Mouse (Mus musculus): ENCODE data around the gene H2al1b.
A peak's percentile ranks its signal among the peaks of the same experiment; 100 is the strongest.
"Not testable (repeated sequence)": the region's sequence is repeated elsewhere in the genome, so short reads cannot be mapped to it uniquely, and the experiment has no call there.

The H2al1b gene

DNA sequence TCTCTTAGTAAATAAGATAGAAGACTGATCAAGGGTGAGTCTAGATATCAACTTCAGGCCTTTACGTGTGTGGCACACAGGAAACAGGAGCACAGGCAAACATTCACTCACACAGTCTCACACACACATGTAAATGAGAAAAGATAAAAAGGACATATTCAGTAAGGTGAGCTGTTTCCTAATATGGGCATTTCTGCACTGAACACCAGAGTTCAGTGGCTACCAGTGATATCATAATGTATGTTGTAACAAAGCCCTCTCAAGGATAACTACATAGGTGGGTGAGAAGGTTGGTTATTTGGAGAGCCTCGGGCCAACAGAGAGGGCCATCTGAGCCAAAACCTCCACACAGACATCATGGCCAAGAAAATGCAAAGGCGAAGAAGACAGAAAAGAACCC lies at the start of gene H2al1b:
Gene H2al1b (plus strand): TSS at position 301 of the 400 bp plus-strand sequence.
- not testable (repeated sequence) for DNase-seq (ENCODE audit: low spot score in 2 of 2)

DNA sequence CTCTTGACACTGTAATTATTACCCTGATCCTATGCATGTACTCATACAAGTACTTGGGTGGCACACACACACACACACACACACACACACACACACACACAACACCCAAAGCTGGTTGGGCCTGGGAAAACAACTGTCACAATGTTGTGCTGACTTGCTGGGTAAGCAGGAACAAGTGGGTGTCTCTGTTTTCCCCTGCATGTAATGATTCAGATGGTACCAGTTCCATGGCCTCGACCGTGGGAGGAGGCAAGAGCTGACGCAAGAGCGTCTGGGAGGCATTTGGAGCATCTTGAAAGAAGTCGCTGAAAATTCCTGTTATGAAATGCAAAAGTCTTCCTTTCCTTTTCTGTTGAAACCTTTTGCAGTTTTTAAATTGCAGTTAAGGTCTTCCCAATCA lies 48.2 kb upstream of the H2al1b start:
- no peak for DNase-seq (ENCODE audit: low spot score in 2 of 2)

DNA sequence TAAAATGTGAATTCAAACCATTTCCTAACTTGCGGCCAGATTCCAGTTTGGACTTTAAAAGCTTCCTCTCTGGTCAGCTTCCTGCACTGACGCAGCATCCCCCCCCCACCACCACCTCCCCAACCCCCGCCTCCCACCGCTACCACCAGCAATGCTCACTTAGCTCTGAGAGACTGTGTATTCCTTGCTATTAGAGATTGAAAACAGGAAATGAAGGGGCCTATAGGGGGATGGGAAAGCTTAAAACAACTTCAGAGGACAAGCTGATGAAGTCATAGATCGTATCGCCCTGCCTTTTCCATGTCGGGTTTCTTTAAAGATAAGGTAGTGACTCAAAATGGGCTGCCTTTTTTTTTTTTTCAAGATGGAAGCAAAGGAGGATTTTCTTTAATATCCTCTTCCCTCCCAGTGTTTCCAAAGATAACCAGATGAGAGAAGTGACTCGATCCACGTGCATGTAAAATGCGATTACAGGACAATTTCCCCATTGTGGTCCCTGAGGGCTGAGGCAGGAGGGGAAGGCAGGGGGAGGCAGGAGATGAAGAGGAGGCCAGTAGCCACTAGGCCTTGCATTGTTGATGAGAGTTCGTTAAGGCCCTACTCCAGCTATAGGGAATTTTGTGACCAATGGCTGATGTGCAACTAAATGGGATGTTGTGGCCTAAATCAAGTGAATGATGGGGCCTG lies 47.6 kb upstream of the H2al1b start:
- no peak for DNase-seq (ENCODE audit: low spot score in 2 of 2)

DNA sequence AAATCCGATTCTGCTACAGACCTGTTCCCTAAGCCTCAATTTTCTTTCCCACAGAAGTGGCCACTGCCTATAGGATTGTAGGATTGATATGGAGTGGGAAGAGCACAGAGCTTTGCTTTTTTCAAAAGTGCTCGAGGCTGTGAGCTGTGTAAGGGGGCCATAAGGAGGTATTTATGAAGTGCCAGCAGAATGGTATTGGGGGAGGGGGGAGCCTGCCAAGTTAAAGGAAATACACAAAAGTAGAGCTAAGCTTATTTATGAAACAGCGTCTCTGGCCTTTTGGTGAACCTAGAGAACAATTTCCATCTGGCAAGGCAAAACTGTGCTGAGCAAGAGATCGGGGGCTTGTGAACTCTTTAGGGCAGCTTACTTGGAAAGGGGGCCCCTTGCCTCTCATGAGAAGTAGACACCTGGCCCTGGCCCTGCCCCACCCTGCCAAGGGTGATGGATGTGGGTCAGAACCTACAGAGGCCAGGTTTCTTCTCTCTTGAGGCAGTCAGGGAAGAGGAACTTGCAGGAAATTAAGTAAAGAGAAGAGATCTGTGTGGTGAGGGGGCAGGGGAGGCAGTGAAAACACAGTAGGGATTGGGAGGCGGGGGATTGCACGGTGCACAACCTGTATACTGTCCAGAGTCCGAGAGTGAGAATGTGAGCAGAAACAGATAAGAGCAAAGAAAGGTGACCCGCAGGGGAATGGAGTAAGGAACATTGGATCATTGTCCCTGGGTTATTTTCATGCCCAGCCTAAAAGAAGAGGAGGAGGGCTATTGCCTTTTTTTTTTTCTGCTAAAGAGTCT lies 46.5 kb upstream of the H2al1b start:
- DNase-seq (ENCODE audit: low spot score in 2 of 2) = no peak

DNA sequence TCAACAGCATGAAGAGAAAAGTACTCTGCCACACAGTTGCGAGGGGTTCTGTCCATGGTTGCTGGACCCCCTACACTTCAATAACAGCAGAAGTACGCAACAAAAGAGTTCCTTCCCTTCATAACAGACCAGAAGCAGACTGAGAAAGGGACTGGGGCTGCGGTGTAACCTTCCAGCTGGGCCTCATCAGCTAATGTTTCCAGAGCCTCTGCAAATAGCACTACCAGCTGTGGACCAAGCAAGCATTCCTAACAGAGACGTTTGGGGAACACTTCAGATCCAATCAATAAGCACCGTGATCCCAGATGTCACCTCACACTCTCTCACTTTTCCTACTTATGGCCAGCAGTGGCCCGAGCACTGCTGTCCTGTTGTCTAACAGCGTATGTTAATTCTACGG lies 37.3 kb upstream of the H2al1b start:
- no peak for DNase-seq (ENCODE audit: low spot score in 2 of 2)

DNA sequence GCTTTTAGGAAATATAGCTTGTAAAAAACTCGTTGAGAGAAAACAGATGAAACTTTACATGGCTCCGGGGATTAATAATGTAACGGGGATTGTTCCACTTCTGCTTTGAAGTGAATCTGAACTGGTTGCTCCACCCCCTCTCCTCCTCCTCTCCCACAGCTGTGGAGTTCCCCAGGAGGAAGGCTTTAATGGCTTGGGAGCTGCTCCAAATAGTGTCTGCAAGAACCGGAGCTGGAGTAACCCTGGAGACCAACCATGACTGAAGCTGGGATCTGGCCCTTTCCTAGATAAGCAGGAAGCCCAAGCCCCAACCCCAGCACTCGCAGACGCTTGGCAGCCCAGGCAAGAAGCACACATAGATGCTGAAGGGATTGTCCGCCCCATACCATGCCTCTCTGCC lies 34.4 kb upstream of the H2al1b start:
- DNase-seq (ENCODE audit: low spot score in 2 of 2) = peak in 1 of 2 experiments; percentile 1

DNA sequence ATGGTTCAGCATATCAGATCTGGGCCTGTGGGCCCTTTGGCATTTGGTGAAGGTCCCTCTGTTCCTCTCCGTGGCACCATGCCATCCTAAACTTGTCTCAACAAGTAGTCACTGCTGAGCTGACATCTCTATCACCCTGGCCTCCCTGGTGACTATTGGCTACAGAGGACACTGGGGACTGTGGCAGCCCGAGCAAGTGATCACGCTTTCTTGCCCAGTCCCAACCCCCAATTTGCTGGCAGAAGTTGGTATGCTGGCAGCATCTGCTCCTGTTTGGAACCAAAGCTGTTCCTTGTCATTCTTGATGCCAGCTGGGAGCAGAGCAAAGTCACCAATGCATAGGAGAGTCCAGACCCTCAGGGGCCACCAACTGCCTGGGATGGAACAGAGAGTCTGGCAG lies 33.2 kb upstream of the H2al1b start:
- no peak for DNase-seq (ENCODE audit: low spot score in 2 of 2)

DNA sequence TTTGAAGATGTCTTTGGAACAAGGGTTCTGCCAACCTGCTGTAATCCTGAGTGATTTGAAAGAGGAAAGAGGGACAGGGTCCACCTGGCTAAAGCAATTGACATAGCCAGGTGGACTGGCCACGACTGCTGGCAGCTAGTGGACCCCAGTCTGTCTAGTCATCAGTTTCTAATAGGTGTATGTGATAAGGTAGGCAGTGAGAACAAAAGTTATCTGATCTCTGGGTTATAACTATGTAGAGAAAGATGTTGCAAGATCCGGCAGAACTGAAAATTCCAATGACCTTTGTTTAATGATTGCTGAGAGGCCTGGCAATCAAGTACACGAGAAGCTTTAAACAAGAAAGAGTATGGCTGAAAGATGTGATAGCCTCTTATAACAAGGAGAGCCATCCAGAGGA lies 29.0 kb upstream of the H2al1b start:
- DNase-seq (ENCODE audit: low spot score in 2 of 2) = no peak

DNA sequence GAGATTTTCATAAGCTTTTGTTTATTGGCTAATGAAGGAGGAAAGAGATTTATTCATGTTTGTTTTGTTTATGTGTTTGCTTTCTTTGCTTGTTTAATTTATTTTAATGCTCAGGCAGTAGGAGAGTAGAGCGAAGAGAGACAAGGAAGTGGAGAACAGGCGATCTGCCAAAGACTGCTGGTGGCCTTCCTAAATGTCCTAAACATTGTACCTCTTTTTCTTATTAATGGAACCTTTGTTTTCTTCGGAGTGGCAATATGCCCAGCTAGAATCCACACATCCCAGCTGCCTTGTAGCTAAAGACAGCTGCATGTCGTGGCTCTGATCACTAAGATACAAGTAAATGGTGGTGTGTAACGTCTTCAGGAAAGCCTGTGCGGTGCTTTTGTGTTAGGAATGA lies 25.1 kb upstream of the H2al1b start:
- DNase-seq (ENCODE audit: low spot score in 2 of 2) = no peak

DNA sequence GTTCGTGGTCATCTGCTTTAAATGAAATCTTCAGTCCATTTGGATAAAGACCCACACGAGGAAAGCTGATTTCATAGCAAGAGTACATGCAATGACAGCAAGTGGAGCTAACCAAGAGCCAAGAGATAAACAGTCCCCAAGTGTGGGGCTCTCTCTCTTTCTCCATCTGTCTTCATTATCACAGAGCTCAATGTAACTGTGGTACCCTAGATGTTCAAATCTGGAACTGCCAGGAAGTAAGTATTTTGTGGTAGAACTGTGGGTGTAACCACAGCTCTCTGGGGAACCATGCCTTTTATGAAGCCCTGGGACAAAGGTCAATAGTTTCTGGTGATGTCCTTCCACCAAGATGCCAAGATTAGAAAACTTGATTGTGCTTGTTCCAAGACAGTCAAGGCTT lies 21.5 kb upstream of the H2al1b start:
- no peak for DNase-seq (ENCODE audit: low spot score in 2 of 2)

DNA sequence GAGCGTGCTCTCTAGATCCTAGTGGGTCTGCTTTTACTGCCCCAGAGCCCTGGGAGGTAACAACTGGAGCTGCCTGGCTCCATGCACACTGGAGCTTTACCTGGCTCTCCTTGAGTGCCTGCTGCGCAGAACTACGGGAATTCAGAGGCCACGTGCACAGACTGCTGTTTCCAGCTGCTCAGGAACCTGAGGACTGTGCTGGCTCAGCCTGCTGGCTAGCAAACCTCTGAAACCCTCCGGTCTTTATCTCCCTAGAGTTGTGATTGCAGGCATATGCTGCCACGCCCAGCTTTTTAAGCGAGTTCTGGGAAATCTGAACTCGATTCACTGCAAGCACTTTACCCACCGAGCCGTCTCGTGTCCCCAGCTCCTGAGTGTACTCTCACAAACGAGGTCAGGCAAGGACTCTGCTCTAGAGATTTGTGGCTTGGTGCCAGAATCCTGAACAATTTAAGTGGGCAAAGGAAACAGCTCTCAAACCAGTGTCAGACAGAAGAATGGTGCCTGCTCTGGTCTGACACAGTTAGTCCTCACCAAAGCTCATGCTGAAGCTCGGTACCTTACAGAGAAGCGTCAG lies 13.8 kb upstream of the H2al1b start:
- no peak for DNase-seq (ENCODE audit: low spot score in 2 of 2)

DNA sequence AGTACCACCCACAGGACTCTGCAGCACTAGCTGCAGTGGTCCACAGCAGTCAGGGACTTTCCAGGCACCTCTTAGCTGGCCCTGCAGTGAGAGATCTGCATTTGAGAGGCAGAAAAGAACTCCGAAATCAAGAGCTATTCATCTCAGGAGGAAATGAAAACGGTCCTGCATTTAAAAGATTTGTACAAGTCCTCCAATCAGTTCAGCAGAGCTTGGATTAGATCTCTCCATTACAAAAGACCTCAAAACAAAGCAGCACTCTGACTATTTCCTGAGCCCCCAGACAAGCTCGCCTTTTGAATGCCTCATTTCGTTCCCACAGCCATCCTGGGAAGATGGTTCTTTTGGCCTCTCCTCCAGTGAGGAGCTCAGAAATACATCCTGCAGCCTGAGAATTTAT lies 13.0 kb upstream of the H2al1b start:
- no peak for DNase-seq (ENCODE audit: low spot score in 2 of 2)

DNA sequence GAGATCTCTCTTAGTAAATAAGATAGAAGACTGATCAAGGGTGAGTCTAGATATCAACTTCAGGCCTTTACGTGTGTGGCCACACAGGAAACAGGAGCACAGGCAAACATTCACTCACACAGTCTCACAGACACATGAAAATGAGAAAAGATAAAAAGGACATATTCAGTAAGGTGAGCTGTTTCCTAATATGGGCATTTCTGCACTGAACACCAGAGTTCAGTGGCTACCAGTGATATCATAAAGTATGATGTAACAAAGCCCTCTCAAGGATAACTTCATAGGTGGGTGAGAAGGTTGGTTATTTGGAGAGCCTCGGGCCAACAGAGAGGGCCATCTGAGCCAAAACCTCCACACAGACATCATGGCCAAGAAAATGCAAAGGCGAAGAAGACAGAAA lies 3.3 kb upstream of the H2al1b start, which contains the start of gene H2al1a:
Gene H2al1a (plus strand): TSS at position 301 of the 400 bp plus-strand sequence.
- not testable (repeated sequence) for DNase-seq (ENCODE audit: low spot score in 2 of 2)

DNA sequence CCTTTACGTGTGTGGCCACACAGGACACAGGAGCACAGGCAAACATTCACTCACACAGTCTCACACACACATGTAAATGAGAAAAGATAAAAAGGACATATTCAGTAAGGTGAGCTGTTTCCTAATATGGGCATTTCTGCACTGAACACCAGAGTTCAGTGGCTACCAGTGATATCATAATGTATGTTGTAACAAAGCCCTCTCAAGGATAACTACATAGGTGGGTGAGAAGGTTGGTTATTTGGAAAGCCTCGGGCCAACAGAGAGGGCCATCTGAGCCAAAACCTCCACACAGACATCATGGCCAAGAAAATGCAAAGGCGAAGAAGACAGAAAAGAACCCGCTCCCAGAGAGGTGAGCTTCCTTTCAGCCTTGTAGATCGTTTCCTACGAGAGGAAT lies 3.1 kb downstream of the H2al1b start, which contains the start of gene H2al1c:
Gene H2al1c (plus strand): TSS at position 301 of the 400 bp plus-strand sequence.
- DNase-seq (ENCODE audit: low spot score in 2 of 2) = not testable (repeated sequence)

DNA sequence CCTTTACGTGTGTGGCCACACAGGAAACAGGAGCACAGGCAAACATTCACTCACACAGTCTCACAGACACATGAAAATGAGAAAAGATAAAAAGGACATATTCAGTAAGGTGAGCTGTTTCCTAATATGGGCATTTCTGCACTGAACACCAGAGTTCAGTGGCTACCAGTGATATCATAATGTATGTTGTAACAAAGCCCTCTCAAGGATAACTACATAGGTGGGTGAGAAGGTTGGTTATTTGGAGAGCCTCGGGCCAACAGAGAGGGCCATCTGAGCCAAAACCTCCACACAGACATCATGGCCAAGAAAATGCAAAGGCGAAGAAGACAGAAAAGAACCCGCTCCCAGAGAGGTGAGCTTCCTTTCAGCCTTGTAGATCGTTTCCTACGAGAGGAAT lies 6.3 kb downstream of the H2al1b start, which contains the start of gene H2al1d:
Gene H2al1d (plus strand): TSS at position 301 of the 400 bp plus-strand sequence.
- DNase-seq (ENCODE audit: low spot score in 2 of 2) = not testable (repeated sequence)

DNA sequence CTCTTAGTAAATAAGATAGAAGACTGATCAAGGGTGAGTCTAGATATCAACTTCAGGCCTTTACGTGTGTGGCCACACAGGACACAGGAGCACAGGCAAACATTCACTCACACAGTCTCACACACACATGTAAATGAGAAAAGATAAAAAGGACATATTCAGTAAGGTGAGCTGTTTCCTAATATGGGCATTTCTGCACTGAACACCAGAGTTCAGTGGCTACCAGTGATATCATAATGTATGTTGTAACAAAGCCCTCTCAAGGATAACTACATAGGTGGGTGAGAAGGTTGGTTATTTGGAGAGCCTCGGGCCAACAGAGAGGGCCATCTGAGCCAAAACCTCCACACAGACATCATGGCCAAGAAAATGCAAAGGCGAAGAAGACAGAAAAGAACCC lies 9.4 kb downstream of the H2al1b start, which contains the start of gene H2al1e:
Gene H2al1e (plus strand): TSS at position 301 of the 400 bp plus-strand sequence.
- DNase-seq (ENCODE audit: low spot score in 2 of 2) = not testable (repeated sequence)

DNA sequence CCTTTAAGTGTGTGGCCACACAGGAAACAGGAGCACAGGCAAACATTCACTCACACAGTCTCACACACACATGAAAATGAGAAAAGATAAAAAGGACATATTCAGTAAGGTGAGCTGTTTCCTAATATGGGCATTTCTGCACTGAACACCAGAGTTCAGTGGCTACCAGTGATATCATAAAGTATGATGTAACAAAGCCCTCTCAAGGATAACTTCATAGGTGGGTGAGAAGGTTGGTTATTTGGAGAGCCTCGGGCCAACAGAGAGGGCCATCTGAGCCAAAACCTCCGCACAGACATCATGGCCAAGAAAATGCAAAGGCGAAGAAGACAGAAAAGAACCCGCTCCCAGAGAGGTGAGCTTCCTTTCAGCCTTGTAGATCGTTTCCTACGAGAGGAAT lies 12.6 kb downstream of the H2al1b start, which contains the start of gene H2al1f:
Gene H2al1f (plus strand): TSS at position 301 of the 400 bp plus-strand sequence.
- DNase-seq (ENCODE audit: low spot score in 2 of 2) = not testable (repeated sequence)

DNA sequence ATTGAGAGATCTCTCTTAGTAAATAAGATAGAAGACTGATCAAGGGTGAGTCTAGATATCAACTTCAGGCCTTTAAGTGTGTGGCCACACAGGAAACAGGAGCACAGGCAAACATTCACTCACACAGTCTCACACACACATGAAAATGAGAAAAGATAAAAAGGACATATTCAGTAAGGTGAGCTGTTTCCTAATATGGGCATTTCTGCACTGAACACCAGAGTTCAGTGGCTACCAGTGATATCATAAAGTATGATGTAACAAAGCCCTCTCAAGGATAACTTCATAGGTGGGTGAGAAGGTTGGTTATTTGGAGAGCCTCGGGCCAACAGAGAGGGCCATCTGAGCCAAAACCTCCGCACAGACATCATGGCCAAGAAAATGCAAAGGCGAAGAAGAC lies 15.7 kb downstream of the H2al1b start, which contains the start of gene H2al1g:
Gene H2al1g (plus strand): TSS at position 301 of the 400 bp plus-strand sequence.
- not testable (repeated sequence) for DNase-seq (ENCODE audit: low spot score in 2 of 2)

DNA sequence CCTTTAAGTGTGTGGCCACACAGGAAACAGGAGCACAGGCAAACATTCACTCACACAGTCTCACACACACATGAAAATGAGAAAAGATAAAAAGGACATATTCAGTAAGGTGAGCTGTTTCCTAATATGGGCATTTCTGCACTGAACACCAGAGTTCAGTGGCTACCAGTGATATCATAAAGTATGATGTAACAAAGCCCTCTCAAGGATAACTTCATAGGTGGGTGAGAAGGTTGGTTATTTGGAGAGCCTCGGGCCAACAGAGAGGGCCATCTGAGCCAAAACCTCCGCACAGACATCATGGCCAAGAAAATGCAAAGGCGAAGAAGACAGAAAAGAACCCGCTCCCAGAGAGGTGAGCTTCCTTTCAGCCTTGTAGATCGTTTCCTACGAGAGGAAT lies 19.0 kb downstream of the H2al1b start, which contains the start of gene H2al1h:
Gene H2al1h (plus strand): TSS at position 301 of the 400 bp plus-strand sequence.
- DNase-seq (ENCODE audit: low spot score in 2 of 2) = not testable (repeated sequence)

DNA sequence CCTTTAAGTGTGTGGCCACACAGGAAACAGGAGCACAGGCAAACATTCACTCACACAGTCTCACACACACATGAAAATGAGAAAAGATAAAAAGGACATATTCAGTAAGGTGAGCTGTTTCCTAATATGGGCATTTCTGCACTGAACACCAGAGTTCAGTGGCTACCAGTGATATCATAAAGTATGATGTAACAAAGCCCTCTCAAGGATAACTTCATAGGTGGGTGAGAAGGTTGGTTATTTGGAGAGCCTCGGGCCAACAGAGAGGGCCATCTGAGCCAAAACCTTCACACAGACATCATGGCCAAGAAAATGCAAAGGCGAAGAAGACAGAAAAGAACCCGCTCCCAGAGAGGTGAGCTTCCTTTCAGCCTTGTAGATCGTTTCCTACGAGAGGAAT lies 22.1 kb downstream of the H2al1b start, which contains the start of gene H2al1i:
Gene H2al1i (plus strand): TSS at position 301 of the 400 bp plus-strand sequence.
- not testable (repeated sequence) for DNase-seq (ENCODE audit: low spot score in 2 of 2)

DNA sequence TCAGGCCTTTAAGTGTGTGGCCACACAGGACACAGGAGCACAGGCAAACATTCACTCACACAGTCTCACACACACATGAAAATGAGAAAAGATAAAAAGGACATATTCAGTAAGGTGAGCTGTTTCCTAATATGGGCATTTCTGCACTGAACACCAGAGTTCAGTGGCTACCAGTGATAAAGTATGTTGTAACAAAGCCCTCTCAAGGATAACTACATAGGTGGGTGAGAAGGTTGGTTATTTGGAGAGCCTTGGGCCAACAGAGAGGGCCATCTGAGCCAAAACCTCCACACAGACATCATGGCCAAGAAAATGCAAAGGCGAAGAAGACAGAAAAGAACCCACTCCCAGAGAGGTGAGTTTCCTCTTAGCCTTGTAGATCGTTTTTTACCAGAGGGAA lies 25.3 kb downstream of the H2al1b start, which contains the start of gene H2al1j:
Gene H2al1j (plus strand): TSS at position 301 of the 400 bp plus-strand sequence.
- not testable (repeated sequence) for DNase-seq (ENCODE audit: low spot score in 2 of 2)

DNA sequence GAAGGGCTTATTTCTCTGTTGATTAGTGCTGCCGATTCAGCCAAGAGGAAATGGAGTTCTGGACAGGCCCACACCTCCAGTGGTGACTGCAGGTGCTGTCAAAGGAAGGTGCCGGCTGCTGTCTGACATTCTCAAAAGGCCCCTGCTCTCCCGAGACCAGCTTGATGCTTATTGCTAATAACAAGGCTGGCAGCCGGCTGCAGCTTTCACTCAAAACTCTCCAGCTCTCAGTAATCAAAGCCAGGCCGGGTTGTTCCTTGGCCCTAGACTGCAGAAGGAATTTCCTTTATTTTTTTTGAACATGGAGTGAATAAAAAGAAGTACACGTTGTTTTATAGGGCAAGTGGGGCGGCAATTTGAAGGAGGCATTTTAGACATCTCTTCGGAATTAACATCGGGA lies 43.5 kb downstream of the H2al1b start:
- DNase-seq (ENCODE audit: low spot score in 2 of 2) = no peak

Measured in spleen, postnatal 36 days (tissue).